Mouse (Mus musculus): ENCODE results near the gene Ldoc1.

The Ldoc1 gene

GRCm38 (mm10) chrX:61709302-61710033 lies at the start of gene Ldoc1:
TSS of gene Ldoc1 (plus strand) at chrX:61709497.
- DNase-seq (ENCODE audit: low spot score), result peak; percentile 1

GRCm38 (mm10) chrX:61710131-61710530 lies 834 bp downstream of the Ldoc1 start:
- DNase-seq (ENCODE audit: low spot score), result no peak

- DNase-seq (ENCODE audit: low spot score), result peak; percentile 42
These were observed 13.2 kb downstream of the Ldoc1 start for GRCm38 (mm10) chrX:61722281-61723028.

- DNase-seq (ENCODE audit: low spot score), result no peak
These were observed 14.0 kb downstream of the Ldoc1 start for GRCm38 (mm10) chrX:61723029-61723980.

- DNase-seq (ENCODE audit: low spot score), result no peak
These were observed 18.4 kb downstream of the Ldoc1 start for GRCm38 (mm10) chrX:61727516-61728310.

Data from embryo, embryonic 10.5 days (tissue).